Mouse (Mus musculus) limb, embryonic 15.5 days (tissue): ENCODE data around the gene Hdgf. TPM values are rescaled to one million over a fixed set of nuclear protein-coding genes. Genes with fewer than 3 reads are reported as not detected.
"Not testable (repeated sequence)": the region's sequence is repeated elsewhere in the genome, so short reads cannot be mapped to it uniquely, and the experiment has no call there.

ENCODE experiments used
- ATAC-seq: fragments of 200-750 bp; cut with Nextera tagmentation; 2 replicates; pipeline ENCODE4 v1.8.0; 2017; ENCODE audit warnings: low read depth, moderate TSS enrichment; ENCODE audit not compliant: insufficient number of reproducible peaks, low FRiP score, low TSS enrichment
- H3K27ac ChIP-seq: fragments of 300-500 bp; sonication (generic); 2 replicates; pipeline ENCODE4 v1.5.1; 2015; ENCODE audit warnings: moderate library complexity, mild to moderate bottlenecking, inconsistent platforms
- H3K27me3 ChIP-seq: fragments of 300-500 bp; sonication (generic); 2 replicates; pipeline ENCODE4 v1.6.1; 2015; ENCODE audit warnings: inconsistent platforms
- H3K36me3 ChIP-seq: fragments of 300-500 bp; sonication (generic); 2 replicates; pipeline ENCODE4 v1.6.1; 2015; ENCODE audit warnings: inconsistent platforms
- H3K4me1 ChIP-seq: fragments of 300-500 bp; sonication (generic); 2 replicates; pipeline ENCODE4 v1.6.1; 2015; ENCODE audit warnings: inconsistent platforms
- H3K4me2 ChIP-seq: fragments of 300-500 bp; sonication (generic); 2 replicates; pipeline ENCODE4 v1.6.1; 2015; ENCODE audit warnings: mild to moderate bottlenecking, inconsistent platforms
- H3K4me3 ChIP-seq: fragments of 300-500 bp; sonication (generic); 2 replicates; pipeline ENCODE4 v1.5.1; 2015; ENCODE audit warnings: mild to moderate bottlenecking, inconsistent platforms
- H3K9ac ChIP-seq: fragments of 300-500 bp; sonication (generic); 2 replicates; pipeline ENCODE4 v1.6.1; 2015; ENCODE audit warnings: inconsistent platforms
- H3K9me3 ChIP-seq: fragments of 300-500 bp; sonication (generic); 2 replicates; pipeline ENCODE4 v1.6.1; 2016; ENCODE audit warnings: inconsistent platforms
- whole genome bisulfite sequencing: fragments of 180-500 bp; shearing (Covaris S2); methylation state at CpG from one replicate; pipeline ENCODE4 v1.1.7; 2015; 5-methylcytosine and 5-hydroxymethylcytosine counted together
- polyA plus RNA-seq: library from polyadenylated mRNA; unstranded; fragments of >200 nt; fragmentation: Nextera tagmentation; extraction: Ambion mirVana; gene quantifications from 2 replicates; pipeline ENCODE4 v1.2.1, GENCODE M21; 2015

Gene Hdgf
- polyA plus RNA-seq = 223 and 241 TPM in 2 replicates

- Histone ChIP-seq H3K9ac (peak within 1 kb of the TSS; percentile 83), H3K27me3 (no peaks in the 10 kb centered on the region), H3K4me3 (peak within 1 kb of the TSS; percentile 80), H3K4me1 (peaks cover 36% of the 10 kb centered on the region), H3K4me2 (peak within 1 kb of the TSS; percentile 63), H3K36me3 (no peaks in the 10 kb centered on the region), H3K9me3 (no peaks in the 10 kb centered on the region), H3K27ac (peak within 1 kb of the TSS; percentile 97)
- ATAC-seq = peak; percentile 91
- WGBS = under 1% methylated on average over 54 of the region's 57 CpGs
Observed at GRCm38 (mm10) chr3:87905880-87906485, at the start of gene Hdgf. TSS of gene Hdgf (plus strand) at chr3:87906321.

- Histone ChIP-seq H3K9ac (no peak overlapping the region), H3K27me3 (no peaks in the 10 kb centered on the region), H3K4me3 (no peak overlapping the region), H3K4me1 (no peaks in the 10 kb centered on the region; the same call in 1 of the 2 replicates), H3K27ac (no peak overlapping the region), H3K36me3 (peaks cover 57% of the 10 kb centered on the region), H3K4me2 (no peak overlapping the region), H3K9me3 (no peaks in the 10 kb centered on the region)
- 62% methylated on average over 8 of the region's 8 CpGs for WGBS
- no peak for ATAC-seq
Observed at GRCm38 (mm10) chr3:87857666-87858065, 48.5 kb upstream of the Hdgf start.

GRCm38 (mm10) chr3:87859813-87860212 lies 46.3 kb upstream of the Hdgf start:
- Histone ChIP-seq H3K9me3 (no peaks in the 10 kb centered on the region), H3K36me3 (peaks cover 72% of the 10 kb centered on the region), H3K27me3 (no peaks in the 10 kb centered on the region), H3K4me2 (no peak overlapping the region), H3K27ac (no peak overlapping the region), H3K9ac (no peak overlapping the region), H3K4me3 (no peak overlapping the region), H3K4me1 (no peaks in the 10 kb centered on the region; the same call in 1 of the 2 replicates)
- ATAC-seq = no peak
- 26% methylated on average over 3 of the region's 3 CpGs for WGBS

- not testable (repeated sequence) for H3K4me1 ChIP-seq, H3K4me2 ChIP-seq, H3K27ac ChIP-seq, H3K9me3 ChIP-seq, H3K4me3 ChIP-seq, ATAC-seq, H3K9ac ChIP-seq, H3K27me3 ChIP-seq
- H3K36me3 ChIP-seq = peaks cover 82% of the 10 kb centered on the region
- WGBS = 94% methylated on average over 4 of the region's 4 CpGs
Observed at GRCm38 (mm10) chr3:87864111-87864510, 42.0 kb upstream of the Hdgf start.

DNA sequence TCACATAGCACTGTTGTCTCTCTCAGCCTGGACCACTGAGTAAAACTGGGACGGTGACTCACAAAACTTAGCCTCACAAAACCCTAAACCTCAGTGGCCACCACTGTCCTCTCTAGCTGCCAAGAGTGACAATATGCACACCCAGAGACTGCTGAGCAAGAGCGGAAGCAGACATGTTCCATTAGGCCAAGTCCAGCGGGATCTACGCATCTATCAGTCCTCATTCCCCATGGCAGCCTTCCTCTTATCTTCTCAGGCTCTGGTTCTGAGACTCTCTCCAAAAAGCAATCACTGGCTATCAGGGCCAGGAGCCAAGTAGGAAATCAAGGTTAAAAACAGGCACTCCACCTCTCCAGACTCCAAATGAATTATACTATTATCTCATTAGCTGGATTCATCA lies 28.4 kb upstream of the Hdgf start:
- H3K9me3 ChIP-seq = no peaks in the 10 kb centered on the region
- H3K4me2 ChIP-seq = no peak overlapping the region
- no peaks in the 10 kb centered on the region for H3K4me1 ChIP-seq
- H3K36me3 ChIP-seq = peaks cover 28% of the 10 kb centered on the region
- no peak overlapping the region for H3K9ac ChIP-seq
- no peak for ATAC-seq
- no peaks in the 10 kb centered on the region for H3K27me3 ChIP-seq
- H3K4me3 ChIP-seq = no peak overlapping the region
- H3K27ac ChIP-seq = no peak overlapping the region
- 93% methylated on average over 4 of the region's 4 CpGs for WGBS

- H3K4me1 ChIP-seq = peaks cover 20% of the 10 kb centered on the region
- H3K4me2 ChIP-seq = peak overlapping the region; percentile 69
- no peaks in the 10 kb centered on the region for H3K9me3 ChIP-seq
- H3K27me3 ChIP-seq = no peaks in the 10 kb centered on the region
- peaks cover 11% of the 10 kb centered on the region for H3K36me3 ChIP-seq
- peak overlapping the region; percentile 92 for H3K27ac ChIP-seq
- peak overlapping the region; percentile 96 for H3K9ac ChIP-seq
- no peak for ATAC-seq
- H3K4me3 ChIP-seq = peak overlapping the region; percentile 99
- 0% methylated on average over 3 of the region's 3 CpGs for WGBS
Observed at GRCm38 (mm10) chr3:87884291-87884690, 21.8 kb upstream of the Hdgf start.

GRCm38 (mm10) chr3:87884708-87885251 lies 21.3 kb upstream of the Hdgf start:
- no peaks in the 10 kb centered on the region for H3K27me3 ChIP-seq
- H3K9ac ChIP-seq = peak overlapping the region; percentile 96
- WGBS = under 1% methylated on average over 27 of the region's 28 CpGs
- H3K27ac ChIP-seq = peak overlapping the region; percentile 92
- no peaks in the 10 kb centered on the region for H3K9me3 ChIP-seq
- peak overlapping the region; percentile 99 for H3K4me3 ChIP-seq
- no peak for ATAC-seq
- peaks cover 10% of the 10 kb centered on the region for H3K36me3 ChIP-seq
- peak overlapping the region; percentile 69 for H3K4me2 ChIP-seq
- peaks cover 20% of the 10 kb centered on the region for H3K4me1 ChIP-seq

DNA sequence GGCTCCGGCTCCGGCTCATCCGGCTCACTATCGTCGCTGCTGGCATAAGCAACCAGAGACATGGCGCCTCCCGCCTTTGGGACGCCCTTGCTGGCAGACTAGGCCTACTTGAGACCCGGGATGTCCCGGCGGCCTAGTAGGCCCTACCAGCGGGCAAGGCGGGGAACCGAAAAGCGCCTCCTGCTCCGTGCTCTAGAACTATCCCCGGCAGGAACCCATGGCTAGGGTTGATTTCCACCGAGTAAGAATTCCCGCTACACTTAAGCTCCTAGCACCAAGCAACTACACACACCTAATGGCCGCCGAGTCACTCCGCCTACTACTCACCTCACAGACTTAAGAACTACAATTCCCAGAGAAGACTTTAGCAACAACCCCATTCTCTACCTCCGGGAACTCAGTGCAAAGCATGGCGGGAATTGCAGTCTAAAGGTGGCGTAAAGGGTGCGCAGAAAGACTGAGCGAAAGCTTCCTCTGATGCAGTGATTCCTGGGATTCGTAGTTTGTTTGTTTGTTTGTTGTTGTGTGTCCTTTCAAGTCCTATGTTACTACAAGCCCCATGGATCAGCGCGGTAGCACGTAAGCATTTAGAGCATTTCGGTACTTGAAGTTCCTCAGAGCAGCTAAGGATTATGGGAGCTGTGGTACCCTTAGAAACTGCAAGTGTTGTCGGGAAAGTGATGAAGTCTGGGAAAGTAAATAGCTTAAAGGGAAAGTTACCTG lies 20.7 kb upstream of the Hdgf start, which contains the start of gene Prcc:
Gene Prcc (minus strand): TSS at position 328 of the 723 bp plus-strand sequence.
- ATAC-seq = peak; percentile 99
- H3K4me1 ChIP-seq = peaks cover 20% of the 10 kb centered on the region
- under 1% methylated on average over 33 of the region's 33 CpGs for WGBS

DNA sequence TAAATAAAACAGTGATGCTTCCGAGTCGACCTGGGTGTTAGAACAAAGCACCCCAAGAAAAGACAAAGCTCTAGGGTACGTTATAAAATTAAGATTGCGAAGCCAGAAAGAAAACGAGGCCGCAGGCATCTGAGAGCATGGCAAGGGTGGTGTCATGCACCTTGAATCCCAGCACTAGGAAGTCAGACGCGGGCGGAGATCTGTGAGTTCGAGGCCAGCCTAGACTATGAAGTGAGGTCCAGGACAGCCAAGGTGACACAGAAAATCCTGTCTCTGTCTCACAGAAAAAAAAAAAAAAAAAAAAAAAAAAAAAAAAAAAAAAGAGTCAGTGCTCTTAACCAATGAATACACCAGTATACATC lies 20.1 kb upstream of the Hdgf start:
- Histone ChIP-seq H3K27ac (peak overlapping the region; percentile 51; the same call in 1 of the 2 replicates), H3K4me3 (peak overlapping the region; percentile 99), H3K9ac (peak overlapping the region; percentile 96; the same call in 1 of the 2 replicates), H3K36me3 (no peaks in the 10 kb centered on the region), H3K27me3 (no peaks in the 10 kb centered on the region), H3K9me3 (no peaks in the 10 kb centered on the region), H3K4me1 (peaks cover 20% of the 10 kb centered on the region), H3K4me2 (peak overlapping the region; percentile 48)
- no peak for ATAC-seq
- WGBS = 11% methylated on average over 10 of the region's 10 CpGs

More for the DNA sequence above, 20.7 kb upstream of the Hdgf start, which contains the start of gene Prcc:
- Histone ChIP-seq H3K4me2 (peak within 1 kb of the TSS; percentile 69), H3K27ac (peak within 1 kb of the TSS; percentile 92), H3K27me3 (no peaks in the 10 kb centered on the region), H3K36me3 (peaks cover 4% of the 10 kb centered on the region), H3K4me3 (peak within 1 kb of the TSS; percentile 99), H3K9me3 (no peaks in the 10 kb centered on the region), H3K9ac (peak within 1 kb of the TSS; percentile 96)

DNA sequence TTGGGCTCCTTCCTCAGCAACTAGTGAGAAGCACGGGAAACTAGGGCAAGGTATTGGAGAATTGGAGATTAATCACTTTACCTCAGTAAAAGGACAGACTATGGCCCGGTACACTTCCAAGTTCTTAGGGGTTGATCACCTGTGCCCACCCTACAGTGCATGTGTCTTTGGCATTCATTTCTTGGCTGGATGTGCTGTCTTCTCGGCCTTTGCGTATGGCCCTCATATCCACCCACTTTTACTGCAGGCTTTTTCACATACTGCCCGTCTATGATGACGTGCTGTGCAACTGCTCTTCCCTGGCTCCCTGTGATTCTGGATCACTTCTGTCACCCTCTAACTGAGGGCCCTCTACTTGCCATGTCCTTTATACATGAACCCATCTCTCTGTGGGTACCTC lies 19.7 kb upstream of the Hdgf start:
- no peak overlapping the region for H3K9ac ChIP-seq
- 79% methylated on average over 6 of the region's 6 CpGs for WGBS
- H3K4me1 ChIP-seq = peaks cover 20% of the 10 kb centered on the region
- no peaks in the 10 kb centered on the region for H3K27me3 ChIP-seq
- no peaks in the 10 kb centered on the region for H3K36me3 ChIP-seq
- 0 out of 2 replicates have a peak overlapping the region, but pooled peaks have one; percentile 48 for H3K4me2 ChIP-seq
- no peaks in the 10 kb centered on the region for H3K9me3 ChIP-seq
- H3K27ac ChIP-seq = no peak overlapping the region
- ATAC-seq = no peak
- peak overlapping the region; percentile 99 for H3K4me3 ChIP-seq

DNA sequence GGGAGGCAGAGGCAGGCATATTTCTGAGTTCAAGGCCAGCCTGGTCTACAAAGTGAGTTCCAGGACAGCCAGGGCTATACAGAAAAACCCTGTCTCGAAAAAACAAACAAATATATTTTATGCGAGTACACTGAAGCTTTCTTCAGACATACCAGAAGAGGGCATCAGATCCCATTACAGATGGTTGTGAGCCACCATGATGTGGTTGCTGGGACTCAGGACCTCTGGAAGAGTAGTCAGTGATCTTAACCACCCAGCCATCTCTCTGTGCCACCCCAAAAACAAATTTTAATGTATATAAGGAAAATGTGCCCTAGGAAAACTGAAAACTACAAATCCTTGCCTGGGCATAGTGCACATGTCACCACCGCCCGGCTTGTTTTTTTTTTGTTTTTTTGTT lies 18.7 kb upstream of the Hdgf start:
- WGBS = 82% methylated on average over 4 of the region's 4 CpGs
- H3K9me3 ChIP-seq, H3K27ac ChIP-seq, H3K4me2 ChIP-seq, H3K27me3 ChIP-seq, H3K9ac ChIP-seq, H3K36me3 ChIP-seq, H3K4me3 ChIP-seq, ATAC-seq: not testable (repeated sequence)
- H3K4me1 ChIP-seq = peaks cover 20% of the 10 kb centered on the region

DNA sequence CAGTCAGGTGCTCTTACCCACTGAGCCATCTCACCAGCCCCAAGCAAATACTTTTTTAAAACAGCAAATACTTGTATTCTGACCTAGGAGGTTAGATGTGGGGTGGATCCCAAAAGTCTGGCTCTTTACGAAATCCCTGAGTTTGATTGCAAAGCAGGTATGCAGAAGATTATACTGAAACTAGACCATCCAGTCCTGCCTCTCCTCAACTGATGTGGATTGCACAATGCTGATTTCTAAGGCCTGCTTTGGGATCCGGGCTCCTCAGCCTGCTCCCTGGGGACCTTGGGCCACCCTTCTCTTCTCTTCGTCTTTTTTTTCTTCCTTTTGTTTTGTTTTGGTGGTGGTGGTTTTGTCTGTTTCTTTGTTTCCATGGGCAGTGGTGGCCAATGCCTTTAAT lies 14.6 kb upstream of the Hdgf start:
- Histone ChIP-seq H3K27ac (no peak overlapping the region), H3K4me1 (0 out of 2 replicates have a peak, but pooled peaks cover 1% of the 10 kb centered on the region)
- 73% methylated on average over 3 of the region's 3 CpGs for WGBS

More for the DNA sequence above, 14.6 kb upstream of the Hdgf start:
- Histone ChIP-seq H3K9ac (no peak overlapping the region), H3K4me3 (no peak overlapping the region), H3K4me2 (no peak overlapping the region), H3K9me3 (no peaks in the 10 kb centered on the region), H3K27me3 (no peaks in the 10 kb centered on the region), H3K36me3 (no peaks in the 10 kb centered on the region)
- no peak for ATAC-seq
